Mouse (Mus musculus): ENCODE data around the gene Trnau1ap. TPM values are rescaled to one million over a fixed set of nuclear protein-coding genes. Genes with fewer than 3 reads are reported as not detected.

The Trnau1ap gene
- polyA plus RNA-seq, 1 experiment from 2014 or later: 76.6 TPM

DNA sequence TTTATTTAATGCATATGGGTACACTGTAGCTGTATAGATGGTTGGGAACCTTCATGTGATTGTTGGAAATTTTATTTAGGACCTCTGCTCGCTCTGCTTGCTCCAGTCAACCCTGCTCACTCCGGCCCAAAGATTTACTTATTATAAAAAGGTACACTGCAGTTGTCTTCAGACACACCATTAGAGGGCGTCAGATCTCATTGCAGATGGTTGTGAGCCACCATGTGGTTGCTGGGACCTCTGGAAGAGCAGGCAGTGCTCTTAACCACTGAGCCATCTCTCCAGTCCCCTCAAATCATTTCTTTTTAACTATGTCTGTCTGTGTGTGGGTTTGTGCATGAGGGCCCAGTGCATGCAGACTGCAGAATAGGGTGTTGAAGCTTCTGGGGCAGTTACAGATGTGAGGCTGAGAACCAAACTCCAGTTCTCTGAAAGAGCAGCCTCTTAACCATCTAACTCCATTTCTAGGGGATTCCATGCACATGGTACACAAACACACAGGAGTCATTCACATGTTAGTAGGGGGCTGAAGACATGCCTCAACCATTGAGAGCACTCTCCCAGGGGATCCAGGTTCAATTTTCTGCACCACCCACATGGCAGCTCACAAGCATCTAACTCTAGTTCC is 20.3 kb upstream of the Trnau1ap start:
- no peaks in the 10 kb centered on the region for H3K9me3 ChIP-seq (replicated peaks; ENCODE audit: control insufficient read depth, low read length)
- H3K9ac ChIP-seq (replicated peaks; ENCODE audit: low read length): no peak overlapping the region
- H3K4me3 ChIP-seq (ENCODE audit: low read depth, low read length): no peak overlapping the region
- DNase-seq (ENCODE audit: low spot score) (peak; percentile 12), ATAC-seq (replicated peaks; ENCODE audit: insufficient number of reproducible peaks, low FRiP score, low TSS enrichment, low read depth) (no peak)
- 59% methylated on average over 3 of the region's 3 CpGs for WGBS
- H3K27me3 ChIP-seq (ENCODE audit: control insufficient read depth, insufficient read depth, low read length): no peaks in the 10 kb centered on the region
- H3K4me1 ChIP-seq (ENCODE audit: control insufficient read depth, insufficient read depth, low read length): no peaks in the 10 kb centered on the region
- H3K4me2 ChIP-seq (ENCODE audit: low read depth, low read length): no peak overlapping the region
- H3K36me3 ChIP-seq (replicated peaks; ENCODE audit: control insufficient read depth, insufficient read depth, low read depth, low read length): no peaks in the 10 kb centered on the region; the same call in 1 of the 2 replicates
- no peak overlapping the region for H3K27ac ChIP-seq (replicated peaks; ENCODE audit: low read depth, low read length)

DNA sequence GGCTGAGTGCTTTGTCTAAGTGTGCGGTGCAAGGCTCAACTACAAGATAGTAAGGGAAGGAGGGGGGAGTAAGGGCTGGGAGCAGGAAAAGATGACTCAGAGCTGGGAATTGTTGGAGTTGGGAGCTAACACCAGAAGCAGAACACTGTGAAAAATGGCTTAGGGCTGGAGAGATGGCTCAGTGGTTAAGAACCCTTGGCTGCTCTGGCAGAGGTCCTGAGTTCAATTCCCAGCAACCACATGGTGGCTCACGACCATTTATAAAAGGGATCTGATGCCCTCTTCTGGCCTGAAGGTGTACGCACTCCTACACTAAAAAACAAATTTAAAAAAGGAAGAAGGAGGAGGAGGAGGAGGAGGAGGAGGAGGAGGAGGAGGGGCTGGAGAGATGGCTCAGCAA is 17.3 kb upstream of the Trnau1ap start:
- no peaks in the 10 kb centered on the region for H3K27me3 ChIP-seq (ENCODE audit: control insufficient read depth, insufficient read depth, low read length)
- no peak overlapping the region for H3K27ac ChIP-seq (replicated peaks; ENCODE audit: low read depth, low read length)
- WGBS: 53% methylated on average over 2 of the region's 3 CpGs
- no peak overlapping the region for H3K4me3 ChIP-seq (ENCODE audit: low read depth, low read length)
- H3K4me2 ChIP-seq (ENCODE audit: low read depth, low read length): no peak overlapping the region
- H3K9ac ChIP-seq (replicated peaks; ENCODE audit: low read length): no peak overlapping the region
- no peaks in the 10 kb centered on the region for H3K9me3 ChIP-seq (replicated peaks; ENCODE audit: control insufficient read depth, low read length)
- no peak for ATAC-seq (replicated peaks; ENCODE audit: insufficient number of reproducible peaks, low FRiP score, low TSS enrichment, low read depth)
- no peaks in the 10 kb centered on the region; the same call in 1 of the 2 replicates for H3K36me3 ChIP-seq (replicated peaks; ENCODE audit: control insufficient read depth, insufficient read depth, low read depth, low read length)
- peaks cover 3% of the 10 kb centered on the region; the same call in 1 of the 2 replicates for H3K4me1 ChIP-seq (ENCODE audit: control insufficient read depth, insufficient read depth, low read length)
- DNase-seq (ENCODE audit: low spot score): peak; percentile 6

DNA sequence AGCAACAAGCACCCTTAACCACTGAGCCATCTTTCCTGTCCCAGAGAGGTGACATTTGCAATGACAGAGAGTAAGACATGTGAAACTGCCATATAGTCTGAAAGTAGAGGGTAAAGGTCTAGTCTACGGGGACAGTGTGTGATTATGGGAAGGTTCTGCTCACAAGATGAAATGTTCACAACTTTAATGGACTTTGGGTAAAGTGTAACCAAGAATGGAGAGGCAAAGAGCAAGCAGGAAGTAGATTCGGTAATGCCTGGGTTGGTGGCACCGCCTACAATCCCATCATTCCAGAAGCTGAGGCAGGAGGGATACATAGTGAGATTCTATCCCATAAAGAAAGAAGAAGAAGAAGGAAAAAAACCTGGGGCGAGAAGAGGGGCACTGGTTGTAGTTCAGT is 16.9 kb upstream of the Trnau1ap start:
- Histone ChIP-seq H3K9ac (replicated peaks; ENCODE audit: low read length) (no peak overlapping the region), H3K27ac (replicated peaks; ENCODE audit: low read depth, low read length) (no peak overlapping the region), H3K4me3 (ENCODE audit: low read depth, low read length) (no peak overlapping the region), H3K4me1 (ENCODE audit: control insufficient read depth, insufficient read depth, low read length) (peaks cover 3% of the 10 kb centered on the region; the same call in 1 of the 2 replicates), H3K36me3 (replicated peaks; ENCODE audit: control insufficient read depth, insufficient read depth, low read depth, low read length) (no peaks in the 10 kb centered on the region; the same call in 1 of the 2 replicates), H3K4me2 (ENCODE audit: low read depth, low read length) (no peak overlapping the region), H3K27me3 (ENCODE audit: control insufficient read depth, insufficient read depth, low read length) (no peaks in the 10 kb centered on the region), H3K9me3 (replicated peaks; ENCODE audit: control insufficient read depth, low read length) (no peaks in the 10 kb centered on the region)
- DNase-seq (ENCODE audit: low spot score): no peak
- WGBS: 82% methylated on average over 4 of the region's 4 CpGs
- no peak for ATAC-seq (replicated peaks; ENCODE audit: insufficient number of reproducible peaks, low FRiP score, low TSS enrichment, low read depth)

DNA sequence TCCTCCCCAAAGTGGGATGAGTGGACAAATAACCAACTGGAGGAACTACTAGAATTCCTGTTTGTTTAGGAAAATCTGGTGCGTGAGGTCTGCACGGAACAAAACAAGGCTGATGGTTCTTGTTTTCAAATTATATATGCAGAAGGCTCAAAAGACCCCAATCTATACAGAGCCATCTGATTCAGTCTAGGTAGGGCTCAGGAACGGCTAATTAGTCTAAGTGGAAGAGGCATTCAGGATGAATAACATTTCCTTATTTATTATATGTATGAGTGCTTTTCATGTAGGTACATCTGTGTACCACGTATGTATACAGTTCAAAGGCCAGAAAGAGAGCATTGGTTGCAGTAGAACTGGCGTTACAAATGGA is 16.5 kb upstream of the Trnau1ap start:
- Histone ChIP-seq H3K4me3 (ENCODE audit: low read depth, low read length) (no peak overlapping the region; the same call in 1 of the 2 replicates), H3K27me3 (ENCODE audit: control insufficient read depth, insufficient read depth, low read length) (no peaks in the 10 kb centered on the region), H3K27ac (replicated peaks; ENCODE audit: low read depth, low read length) (no peak overlapping the region), H3K4me2 (ENCODE audit: low read depth, low read length) (no peak overlapping the region), H3K36me3 (replicated peaks; ENCODE audit: control insufficient read depth, insufficient read depth, low read depth, low read length) (no peaks in the 10 kb centered on the region), H3K9me3 (replicated peaks; ENCODE audit: control insufficient read depth, low read length) (no peaks in the 10 kb centered on the region), H3K9ac (replicated peaks; ENCODE audit: low read length) (no peak overlapping the region; the same call in 1 of the 2 replicates), H3K4me1 (ENCODE audit: control insufficient read depth, insufficient read depth, low read length) (peaks cover 3% of the 10 kb centered on the region; the same call in 1 of the 2 replicates)
- 45% methylated on average over 5 of the region's 5 CpGs for WGBS
- ATAC-seq (replicated peaks; ENCODE audit: insufficient number of reproducible peaks, low FRiP score, low TSS enrichment, low read depth): no peak; the same call in 1 of the 2 replicates
- DNase-seq (ENCODE audit: low spot score): no peak

DNA sequence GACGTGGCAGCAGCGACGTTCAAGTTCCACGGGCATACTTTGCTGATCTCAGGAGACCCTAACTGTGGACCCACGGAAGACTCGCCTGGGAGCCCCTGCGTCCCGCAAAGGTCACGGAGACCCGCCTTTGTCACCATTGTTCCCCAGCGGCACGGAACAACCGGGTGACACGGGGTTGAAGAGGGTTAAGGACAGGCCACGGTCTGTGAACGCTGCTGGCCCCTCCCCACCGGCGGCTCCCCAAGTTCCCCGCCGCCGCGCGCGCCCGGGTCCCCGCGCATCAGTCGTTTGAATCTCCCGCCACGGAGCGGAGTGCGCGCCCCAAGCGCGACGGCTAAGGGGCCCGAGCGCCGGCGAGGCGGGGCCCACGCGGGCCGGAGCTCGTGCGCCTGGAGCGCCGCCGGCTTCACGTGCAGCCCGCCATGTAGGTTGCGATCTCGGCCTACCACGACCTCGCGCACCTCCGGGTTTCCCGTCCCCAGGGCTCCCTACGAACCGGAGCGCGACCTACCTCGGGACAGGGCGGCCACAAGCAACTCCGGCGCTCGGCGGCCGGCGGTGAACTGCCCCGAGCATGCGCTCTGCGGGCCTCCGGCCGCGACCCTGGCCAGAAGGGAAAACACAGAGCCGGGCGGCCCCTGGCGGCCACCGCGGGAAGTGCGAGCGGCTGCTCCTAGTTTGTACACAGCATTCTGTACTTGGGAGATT is 16.0 kb upstream of the Trnau1ap start:
- H3K9me3 ChIP-seq (replicated peaks; ENCODE audit: control insufficient read depth, low read length): no peaks in the 10 kb centered on the region
- DNase-seq (ENCODE audit: low spot score) (peak; percentile 92), ATAC-seq (replicated peaks; ENCODE audit: insufficient number of reproducible peaks, low FRiP score, low TSS enrichment, low read depth) (peak; percentile 82)
- H3K9ac ChIP-seq (replicated peaks; ENCODE audit: low read length): peak overlapping the region; percentile 92
- H3K4me1 ChIP-seq (ENCODE audit: control insufficient read depth, insufficient read depth, low read length): peaks cover 3% of the 10 kb centered on the region; the same call in 1 of the 2 replicates
- H3K4me3 ChIP-seq (ENCODE audit: low read depth, low read length): peak overlapping the region; percentile 86
- H3K27me3 ChIP-seq (ENCODE audit: control insufficient read depth, insufficient read depth, low read length): no peaks in the 10 kb centered on the region
- H3K4me2 ChIP-seq (ENCODE audit: low read depth, low read length): peak overlapping the region; percentile 88
- H3K36me3 ChIP-seq (replicated peaks; ENCODE audit: control insufficient read depth, insufficient read depth, low read depth, low read length): no peaks in the 10 kb centered on the region
- 0 out of 2 replicates have a peak overlapping the region, but pooled peaks have one; percentile 52 for H3K27ac ChIP-seq (replicated peaks; ENCODE audit: low read depth, low read length)
- under 1% methylated on average over 73 of the region's 83 CpGs for WGBS

DNA sequence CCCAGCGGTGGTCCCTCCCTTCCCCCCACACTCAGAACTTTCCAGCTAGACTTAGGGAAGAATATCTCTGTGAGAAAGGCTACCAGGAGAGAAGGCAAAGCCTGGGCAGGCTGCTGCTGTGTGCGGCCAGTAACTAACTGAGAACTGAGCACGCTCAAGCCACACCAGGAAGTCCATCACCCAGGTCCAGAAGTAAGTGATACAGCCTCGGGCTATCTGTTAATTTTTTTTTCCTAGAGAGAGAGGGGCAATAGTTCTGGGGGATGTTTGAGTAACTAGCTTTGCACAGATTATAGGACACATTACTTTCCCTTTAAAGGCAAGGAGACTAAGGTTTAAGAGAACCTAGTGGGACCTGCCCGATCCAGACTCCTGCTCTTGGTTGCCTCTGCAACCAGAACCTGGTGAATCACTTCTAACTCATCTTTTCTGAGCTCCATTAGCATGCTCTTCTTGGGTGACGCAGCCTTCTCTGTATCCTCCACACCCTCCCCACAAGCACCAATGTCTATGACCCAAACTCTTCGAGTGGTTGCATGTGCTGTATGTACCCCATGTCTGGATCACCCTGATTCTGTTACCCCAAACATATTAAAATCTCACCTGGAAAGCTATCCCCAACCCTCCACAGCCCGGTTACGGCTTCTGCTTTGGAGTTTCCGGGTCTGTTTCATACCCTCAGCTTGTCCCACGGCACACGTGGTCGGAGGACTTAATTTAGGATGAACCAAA is 15.2 kb upstream of the Trnau1ap start:
- WGBS: 5% methylated on average over 13 of the region's 13 CpGs
- ATAC-seq (replicated peaks; ENCODE audit: insufficient number of reproducible peaks, low FRiP score, low TSS enrichment, low read depth) (no peak), DNase-seq (ENCODE audit: low spot score) (no peak)
- H3K4me2 ChIP-seq (ENCODE audit: low read depth, low read length): peak overlapping the region; percentile 88
- peaks cover 3% of the 10 kb centered on the region; the same call in 1 of the 2 replicates for H3K4me1 ChIP-seq (ENCODE audit: control insufficient read depth, insufficient read depth, low read length)
- H3K4me3 ChIP-seq (ENCODE audit: low read depth, low read length): peak overlapping the region; percentile 86
- H3K27ac ChIP-seq (replicated peaks; ENCODE audit: low read depth, low read length): 0 out of 2 replicates have a peak overlapping the region, but pooled peaks have one; percentile 52
- H3K9ac ChIP-seq (replicated peaks; ENCODE audit: low read length): peak overlapping the region; percentile 92
- H3K9me3 ChIP-seq (replicated peaks; ENCODE audit: control insufficient read depth, low read length): no peaks in the 10 kb centered on the region
- no peaks in the 10 kb centered on the region for H3K27me3 ChIP-seq (ENCODE audit: control insufficient read depth, insufficient read depth, low read length)
- no peaks in the 10 kb centered on the region for H3K36me3 ChIP-seq (replicated peaks; ENCODE audit: control insufficient read depth, insufficient read depth, low read depth, low read length)

DNA sequence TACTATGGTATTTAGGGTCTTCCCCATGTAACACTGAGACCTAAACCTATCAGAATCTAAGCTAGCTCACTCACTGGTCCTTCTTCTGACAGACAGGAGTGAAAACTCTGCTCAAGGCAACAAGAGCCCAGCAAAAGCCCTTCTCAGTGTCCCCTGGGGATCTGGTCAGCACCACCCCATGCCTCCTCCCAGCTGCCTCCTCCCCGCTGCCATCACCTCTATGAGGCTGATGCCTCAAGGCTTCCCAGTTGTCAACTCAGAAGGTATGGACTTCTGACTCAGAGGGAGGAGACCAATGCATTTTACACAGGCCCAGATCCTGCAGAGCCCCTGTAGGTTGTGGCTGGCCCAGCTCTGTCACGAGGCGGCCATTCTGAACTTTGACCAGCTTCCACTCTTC is 12.1 kb upstream of the Trnau1ap start:
- Histone ChIP-seq H3K4me3 (ENCODE audit: low read depth, low read length) (no peak overlapping the region), H3K4me1 (ENCODE audit: control insufficient read depth, insufficient read depth, low read length) (peaks cover 3% of the 10 kb centered on the region; the same call in 1 of the 2 replicates), H3K27me3 (ENCODE audit: control insufficient read depth, insufficient read depth, low read length) (no peaks in the 10 kb centered on the region), H3K36me3 (replicated peaks; ENCODE audit: control insufficient read depth, insufficient read depth, low read depth, low read length) (peaks cover 6% of the 10 kb centered on the region), H3K27ac (replicated peaks; ENCODE audit: low read depth, low read length) (no peak overlapping the region), H3K9me3 (replicated peaks; ENCODE audit: control insufficient read depth, low read length) (no peaks in the 10 kb centered on the region), H3K4me2 (ENCODE audit: low read depth, low read length) (no peak overlapping the region), H3K9ac (replicated peaks; ENCODE audit: low read length) (no peak overlapping the region)
- WGBS: 87% methylated on average over 3 of the region's 3 CpGs
- DNase-seq (ENCODE audit: low spot score) (no peak), ATAC-seq (replicated peaks; ENCODE audit: insufficient number of reproducible peaks, low FRiP score, low TSS enrichment, low read depth) (no peak)
